Mouse (Mus musculus): ENCODE measurements around the gene Det1.

Gene Det1

DNA sequence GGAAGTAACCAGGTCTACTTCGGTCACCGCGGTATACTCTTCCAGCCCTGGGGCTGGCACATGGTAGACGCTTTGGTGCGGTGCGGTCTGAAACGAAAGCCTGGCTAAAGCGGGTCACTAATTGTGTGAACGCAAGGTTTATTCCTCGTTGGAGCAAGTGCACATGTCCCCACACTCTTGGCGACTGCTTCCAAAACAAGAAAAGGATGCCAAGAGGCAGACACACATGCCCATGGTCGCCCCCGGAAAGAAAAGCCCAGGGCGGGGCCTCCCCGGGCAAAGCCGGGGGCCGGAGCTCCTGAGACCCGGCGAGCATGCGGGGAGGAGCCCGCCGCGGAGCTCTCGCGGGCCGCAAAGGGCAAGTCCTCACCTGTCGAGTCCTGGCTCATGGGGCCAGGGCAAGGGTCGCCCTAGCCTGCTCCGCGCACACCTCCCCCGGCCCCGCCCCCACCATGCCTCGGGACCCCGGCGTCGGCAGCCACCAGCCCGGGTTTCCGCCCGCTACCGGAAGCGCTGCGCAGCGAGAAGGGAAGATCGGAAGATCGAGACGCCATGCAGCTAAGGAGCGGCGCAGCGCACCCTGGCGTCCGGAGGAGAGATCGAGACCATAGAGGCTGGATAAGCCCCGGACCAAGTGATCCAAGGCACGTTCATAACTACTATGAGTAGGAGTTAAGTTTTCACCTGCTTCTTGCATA lies at the start of gene Det1:
Gene Det1, minus strand, starts transcription at position 527 of the 698 bp plus-strand sequence.
- DNase-seq (ENCODE audit: low read depth, low spot score): peak; percentile 90

DNA sequence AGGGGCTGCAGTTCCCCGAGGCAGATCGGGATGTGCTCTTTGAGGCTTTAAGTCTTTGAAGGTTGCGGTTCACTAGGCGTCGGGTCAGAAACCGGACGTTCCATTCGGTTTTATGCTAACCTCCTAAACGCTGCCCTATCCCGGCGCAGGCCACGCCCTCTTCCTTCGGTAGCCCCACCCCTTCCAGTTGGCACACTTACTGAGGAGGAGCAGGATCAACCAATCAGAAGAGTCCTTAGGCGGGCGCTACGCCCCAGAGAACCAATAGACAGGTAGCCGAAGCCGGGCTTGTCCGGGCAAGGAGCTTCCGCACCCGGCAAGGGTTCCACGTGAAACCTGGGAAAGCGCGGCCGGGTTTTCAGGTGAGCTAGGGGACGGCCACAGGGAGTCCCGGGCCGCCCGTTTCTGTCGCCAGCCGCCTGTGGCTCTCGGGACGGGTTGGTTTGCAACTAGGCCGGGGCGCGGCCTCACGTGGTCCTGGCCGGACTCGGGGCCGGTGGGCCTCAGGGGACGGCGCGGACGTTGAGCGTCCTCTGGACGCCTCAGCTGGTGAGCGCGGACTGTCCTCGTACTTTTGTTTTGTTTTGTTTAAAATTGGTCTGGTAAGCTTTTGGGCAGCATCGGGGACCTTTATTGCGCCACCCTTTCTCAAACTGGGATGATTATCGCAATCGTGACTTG lies 48.7 kb upstream of the Det1 start, which contains the start of gene Aen:
Gene Aen, plus strand, starts transcription at position 202 of the 681 bp plus-strand sequence.
- DNase-seq (ENCODE audit: low read depth, low spot score): peak; percentile 99

DNA sequence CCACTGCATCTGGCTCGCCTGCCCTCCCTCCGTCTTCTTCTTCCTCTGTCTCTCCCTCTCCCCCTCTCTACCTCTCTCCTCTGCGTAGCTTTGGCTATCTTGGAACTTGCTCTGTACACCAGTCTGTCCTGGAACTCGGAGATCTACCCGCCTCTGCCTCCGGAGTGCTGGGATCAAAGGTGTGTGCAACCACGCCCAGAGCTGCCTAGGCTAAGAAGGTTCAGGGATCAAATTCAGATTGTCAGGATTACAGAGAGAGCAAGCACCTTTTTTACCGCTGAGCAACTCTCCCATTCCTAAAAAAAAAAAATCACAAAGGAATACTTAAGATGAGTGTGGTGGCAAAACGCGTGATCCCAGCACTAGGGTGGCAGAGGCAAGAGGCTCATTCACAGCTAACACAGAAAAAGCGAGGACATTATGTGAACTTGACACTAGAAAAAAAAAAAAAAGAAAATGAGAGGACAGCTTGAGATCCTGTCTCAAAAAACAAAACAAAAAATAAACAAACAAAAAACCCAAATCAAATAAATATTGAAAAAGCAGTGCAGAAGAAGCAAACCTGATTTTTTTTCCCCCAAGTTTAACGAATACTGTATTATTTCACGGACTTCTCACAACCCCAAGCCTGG lies 48.1 kb upstream of the Det1 start:
- DNase-seq (ENCODE audit: low read depth, low spot score): no peak

DNA sequence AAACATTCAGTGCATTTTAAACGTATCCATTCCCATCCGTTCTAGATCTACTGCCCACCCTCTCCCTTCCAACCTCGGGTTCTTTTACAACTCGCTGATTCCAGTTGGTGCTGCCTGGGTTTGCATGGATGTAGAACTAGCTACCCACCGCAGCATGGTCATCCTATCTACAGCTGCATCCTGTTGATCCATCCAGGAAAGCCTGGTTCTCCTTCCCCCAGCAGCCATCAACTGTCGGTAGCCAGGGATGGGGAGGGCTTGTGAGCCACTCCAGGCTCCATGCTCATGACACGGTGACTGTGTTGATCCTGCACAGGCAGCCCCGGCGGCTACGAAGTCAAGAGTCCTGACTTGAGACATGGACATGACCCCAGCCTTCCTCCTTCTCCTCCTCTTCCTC lies 46.9 kb upstream of the Det1 start:
- no peak for DNase-seq (ENCODE audit: low read depth, low spot score)

DNA sequence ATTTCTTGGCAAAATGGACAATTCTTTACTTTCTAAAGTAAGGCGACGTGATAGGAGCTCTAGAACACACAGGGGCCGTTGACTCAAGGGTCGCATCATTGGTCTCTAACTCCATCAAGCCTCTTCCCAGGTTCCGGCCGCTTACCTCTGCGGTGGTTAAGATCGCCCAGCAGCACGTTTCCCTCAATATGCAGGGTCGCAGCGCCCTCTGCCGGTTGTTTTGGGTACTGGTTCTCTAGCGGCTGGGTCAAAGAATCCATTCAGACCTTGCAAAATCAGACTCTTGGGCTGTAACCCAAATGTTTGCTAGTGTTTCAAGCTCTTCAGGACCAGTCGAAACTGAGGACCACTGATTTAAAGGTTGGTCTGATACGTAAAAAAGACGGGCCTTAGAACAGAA lies 43.6 kb upstream of the Det1 start:
- DNase-seq (ENCODE audit: low read depth, low spot score): peak; percentile 85

DNA sequence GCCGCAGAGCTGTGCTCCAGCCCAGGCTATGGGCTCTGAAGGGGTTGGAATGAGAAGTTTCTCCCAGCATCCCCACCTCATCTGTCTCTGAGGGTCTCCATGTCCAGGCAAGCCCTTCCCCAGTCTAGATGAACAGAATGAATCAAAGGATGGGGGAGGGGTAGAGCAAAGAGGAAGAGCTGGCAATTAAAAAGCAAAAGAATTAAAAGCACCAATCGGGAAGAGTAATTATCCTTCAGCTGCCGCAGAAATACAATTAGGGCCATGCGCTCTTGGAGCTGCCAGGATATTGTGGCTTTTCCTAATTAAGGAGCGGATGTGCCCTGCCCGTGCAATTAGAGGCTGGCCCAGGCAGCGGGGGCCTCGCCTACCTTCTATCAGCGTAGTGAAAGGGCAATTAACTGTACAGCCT lies 40.4 kb upstream of the Det1 start:
- DNase-seq (ENCODE audit: low read depth, low spot score): no peak

DNA sequence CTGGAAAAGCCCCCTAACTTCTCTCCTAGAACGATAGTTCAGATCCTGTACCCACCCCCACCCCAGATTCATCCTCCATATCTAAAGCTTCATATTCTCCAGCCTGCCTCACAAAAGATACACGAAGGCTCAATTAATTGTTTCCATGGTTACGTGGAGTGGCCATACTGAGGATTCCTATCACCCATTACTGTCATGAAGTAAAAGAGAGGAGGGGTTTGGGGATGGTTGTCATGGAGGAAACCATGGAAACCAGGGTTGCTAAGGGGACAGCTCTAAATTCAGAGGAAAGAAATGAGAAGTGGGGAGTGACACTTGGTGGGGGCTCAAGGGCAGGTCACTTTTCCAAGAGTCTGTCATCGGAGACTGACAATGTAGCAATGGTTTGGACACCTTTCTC lies 39.4 kb upstream of the Det1 start:
- no peak for DNase-seq (ENCODE audit: low read depth, low spot score)

DNA sequence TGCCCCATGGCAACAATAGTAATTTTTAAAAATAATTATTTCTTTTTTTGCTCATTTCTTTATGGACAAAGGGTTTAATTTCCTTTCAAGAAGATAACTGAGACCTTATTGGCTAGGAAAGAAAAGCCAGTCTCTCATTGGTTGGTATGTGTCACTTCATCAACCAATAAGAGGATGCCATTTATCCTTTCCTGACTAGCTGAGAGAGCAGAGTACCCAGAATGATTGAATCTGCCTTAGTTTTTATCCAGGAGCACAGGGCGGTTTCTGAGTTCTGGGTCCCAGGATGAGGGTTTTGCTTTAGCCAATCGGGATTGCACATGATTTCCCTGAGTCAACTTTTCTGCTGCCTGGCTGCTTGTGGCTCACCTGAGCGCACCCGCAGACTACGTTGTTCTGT lies 38.3 kb upstream of the Det1 start:
- no peak for DNase-seq (ENCODE audit: low read depth, low spot score)

DNA sequence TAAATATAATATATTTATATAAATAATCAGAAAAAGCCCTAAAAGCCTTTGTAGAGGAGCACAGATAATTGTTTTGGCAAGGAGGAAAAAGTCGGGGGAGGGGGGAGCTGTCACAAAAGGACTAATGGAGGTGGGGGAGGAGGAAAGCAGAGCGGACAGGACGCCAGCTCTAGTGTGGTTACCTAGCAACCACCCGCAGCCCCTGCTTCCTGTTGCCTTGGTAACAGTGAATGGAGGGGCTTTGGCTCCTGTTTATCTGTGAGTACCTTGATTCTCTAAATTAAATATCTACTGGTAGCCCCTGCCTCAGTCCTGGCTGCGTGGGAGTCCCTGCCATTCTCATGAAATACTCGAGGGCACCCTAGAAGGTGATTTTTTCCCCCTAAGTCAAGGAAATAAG lies 37.1 kb upstream of the Det1 start:
- DNase-seq (ENCODE audit: low read depth, low spot score): no peak

DNA sequence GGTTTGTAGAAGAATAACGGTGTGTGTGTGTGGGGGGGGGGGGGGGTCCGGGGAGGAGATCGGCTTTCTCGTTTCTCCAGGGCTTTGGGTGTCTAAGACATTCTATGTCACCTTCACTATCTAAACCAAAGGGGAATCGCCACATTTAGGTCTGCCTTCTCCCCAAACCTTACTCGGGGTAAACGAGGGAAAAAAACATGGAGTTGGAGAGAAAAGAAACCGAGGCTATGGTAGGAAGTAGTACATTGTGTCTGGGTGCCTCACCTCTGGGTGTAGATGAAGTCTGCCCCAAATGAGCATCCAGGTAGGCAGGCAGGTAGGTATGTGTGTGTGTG lies 36.6 kb upstream of the Det1 start:
- no peak for DNase-seq (ENCODE audit: low read depth, low spot score)

DNA sequence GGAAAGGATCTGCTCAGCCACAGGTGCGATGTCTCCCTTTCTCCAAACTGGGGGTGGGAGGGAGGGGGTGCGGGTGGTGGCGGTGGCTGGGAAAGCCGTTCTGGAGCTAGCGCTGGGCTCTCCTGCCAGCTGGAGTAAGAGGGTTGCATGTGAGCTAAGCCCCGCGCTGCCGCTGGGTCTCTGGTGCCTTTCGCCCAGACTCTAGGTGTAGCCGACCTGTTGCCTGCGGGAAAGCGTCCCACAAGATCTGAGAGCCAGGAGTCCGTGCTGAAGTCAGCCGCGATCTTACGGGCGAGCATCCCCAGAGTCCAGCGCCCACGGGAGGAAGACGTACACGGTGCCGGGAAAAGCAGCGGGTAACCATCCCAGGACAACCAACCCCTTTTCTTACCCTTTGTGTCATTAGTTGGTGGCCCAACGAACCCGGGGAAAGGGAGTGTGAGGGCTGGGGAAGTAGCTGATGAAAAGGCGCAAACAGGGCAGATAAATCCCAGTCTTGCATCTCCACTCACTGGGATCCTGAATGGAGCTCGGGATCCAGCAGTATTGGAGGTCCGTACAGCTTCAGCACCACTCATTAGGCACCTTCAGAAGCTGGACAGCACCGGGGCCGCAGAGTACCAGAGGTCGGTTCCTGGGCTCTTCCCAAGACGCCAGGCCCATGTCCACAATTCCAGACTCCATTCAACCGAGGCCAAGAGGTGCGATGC lies 36.1 kb upstream of the Det1 start:
- no peak for DNase-seq (ENCODE audit: low read depth, low spot score)

DNA sequence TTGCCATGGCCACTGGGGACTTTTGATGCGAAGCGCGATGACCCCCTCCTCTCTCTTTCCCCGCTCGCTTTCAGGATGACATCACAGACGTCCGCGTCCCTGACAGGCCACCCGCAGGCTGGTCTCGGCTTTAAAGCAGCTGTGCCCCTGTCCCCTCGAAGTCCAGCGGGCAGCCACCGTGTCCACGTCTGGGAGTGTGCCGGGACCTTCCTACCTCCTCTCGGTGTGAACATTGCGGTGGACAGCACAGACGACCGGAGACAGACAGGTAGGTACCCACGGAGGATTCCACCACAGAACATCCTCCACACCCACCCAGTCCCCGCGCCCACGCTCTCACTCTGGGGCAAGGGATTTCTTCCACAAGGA lies 35.4 kb upstream of the Det1 start:
- no peak for DNase-seq (ENCODE audit: low read depth, low spot score)

DNA sequence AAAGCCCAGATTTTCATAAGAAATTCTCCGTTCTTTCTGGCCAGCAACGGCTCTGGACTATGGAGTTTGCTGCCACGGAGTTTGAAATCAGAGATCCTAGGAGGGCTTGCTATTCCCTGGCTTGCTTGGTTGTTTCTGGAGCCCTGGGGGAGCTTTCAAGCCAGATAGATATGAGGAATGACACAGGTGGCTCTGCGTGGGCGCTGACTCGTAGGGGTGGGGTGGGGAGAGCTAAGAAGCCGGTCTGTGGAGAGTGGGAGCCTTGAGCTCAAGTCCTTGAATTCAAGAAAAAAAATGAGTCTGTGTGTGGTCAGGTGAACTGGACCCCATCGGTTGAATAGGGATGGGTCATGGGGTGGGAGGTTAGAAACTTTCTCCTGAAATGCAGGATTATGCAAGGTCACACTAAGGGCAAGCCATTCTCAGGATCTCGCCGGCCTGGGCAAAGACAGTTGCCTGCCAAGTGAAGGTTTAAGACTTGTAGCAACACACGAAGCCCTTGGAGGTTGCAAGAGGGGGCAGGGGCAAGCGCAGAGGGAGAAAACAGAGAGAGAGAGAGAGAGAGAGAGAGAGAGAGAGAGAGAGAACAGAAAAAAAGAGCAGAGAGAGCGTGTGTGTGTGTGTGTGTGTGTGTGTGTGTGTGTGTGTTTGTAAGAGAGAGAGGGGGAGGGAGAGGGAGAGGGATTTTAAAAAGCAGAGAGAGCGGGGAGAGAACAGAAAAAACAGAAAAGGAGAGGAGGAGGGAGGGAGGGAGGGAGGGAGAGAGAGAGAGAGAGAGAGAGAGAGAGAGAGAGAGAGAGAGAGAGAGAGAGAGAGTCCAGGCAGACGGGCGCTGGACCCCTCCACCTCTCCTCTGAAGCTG lies 34.8 kb upstream of the Det1 start:
- DNase-seq (ENCODE audit: low read depth, low spot score): no peak

DNA sequence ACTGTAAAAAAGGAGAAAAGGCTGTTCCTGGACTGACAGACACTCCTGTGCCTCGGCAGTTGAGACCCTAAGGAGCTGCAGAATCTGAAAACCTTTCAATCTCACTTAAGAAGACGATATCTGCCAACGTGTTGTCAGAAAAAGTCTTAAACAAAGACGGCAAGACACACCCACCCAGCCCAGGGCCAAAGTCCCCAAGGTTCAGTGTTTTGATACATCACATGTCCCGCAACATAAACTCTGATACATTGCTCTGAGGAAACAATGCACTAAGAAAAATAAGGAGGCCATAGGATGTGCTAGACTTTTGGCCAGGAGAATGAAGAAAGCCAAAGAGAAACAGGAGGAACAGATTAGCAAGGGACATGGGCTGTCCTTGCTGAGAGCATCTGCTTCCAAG lies 25.8 kb upstream of the Det1 start:
- DNase-seq (ENCODE audit: low read depth, low spot score): no peak

DNA sequence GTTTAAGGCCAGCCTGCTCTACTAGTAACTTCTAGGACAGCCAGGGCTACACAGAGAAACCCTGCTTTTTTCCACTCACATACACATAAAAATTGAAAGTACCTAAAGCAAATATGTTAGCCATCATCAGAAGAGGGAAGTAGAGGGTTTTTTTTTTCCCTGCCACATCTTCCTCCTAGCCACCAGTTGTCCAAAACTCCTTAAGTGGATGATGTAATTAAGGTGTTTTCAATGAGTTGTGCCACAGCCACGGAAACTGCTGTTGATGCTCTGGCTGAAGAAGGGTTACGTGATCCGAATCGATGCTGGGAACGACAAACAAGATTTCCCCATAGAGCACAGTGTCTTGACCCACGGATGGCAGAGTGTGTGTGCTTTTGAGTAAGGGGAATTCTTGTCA lies 25.3 kb upstream of the Det1 start:
- DNase-seq (ENCODE audit: low read depth, low spot score): no peak

DNA sequence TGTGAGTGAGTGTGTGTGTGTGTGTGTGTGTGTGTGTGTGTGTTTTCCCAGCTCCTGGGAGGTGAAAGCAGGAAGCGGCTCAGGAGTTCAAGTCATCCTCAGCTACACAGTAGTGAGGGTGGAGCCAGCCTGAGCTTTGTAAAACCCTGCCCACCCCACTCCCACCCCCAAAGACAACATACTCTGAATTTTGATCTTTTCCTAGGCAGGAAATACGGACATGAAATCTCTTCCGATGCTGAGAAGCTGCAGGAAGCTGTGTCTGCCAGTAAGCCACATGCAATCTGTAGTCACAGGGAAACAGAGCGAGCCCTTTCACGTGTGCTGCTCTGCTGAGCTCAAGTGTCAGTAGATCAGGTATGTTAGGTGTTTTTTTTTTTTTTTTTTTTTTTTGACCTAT lies 21.7 kb upstream of the Det1 start:
- no peak for DNase-seq (ENCODE audit: low read depth, low spot score)

DNA sequence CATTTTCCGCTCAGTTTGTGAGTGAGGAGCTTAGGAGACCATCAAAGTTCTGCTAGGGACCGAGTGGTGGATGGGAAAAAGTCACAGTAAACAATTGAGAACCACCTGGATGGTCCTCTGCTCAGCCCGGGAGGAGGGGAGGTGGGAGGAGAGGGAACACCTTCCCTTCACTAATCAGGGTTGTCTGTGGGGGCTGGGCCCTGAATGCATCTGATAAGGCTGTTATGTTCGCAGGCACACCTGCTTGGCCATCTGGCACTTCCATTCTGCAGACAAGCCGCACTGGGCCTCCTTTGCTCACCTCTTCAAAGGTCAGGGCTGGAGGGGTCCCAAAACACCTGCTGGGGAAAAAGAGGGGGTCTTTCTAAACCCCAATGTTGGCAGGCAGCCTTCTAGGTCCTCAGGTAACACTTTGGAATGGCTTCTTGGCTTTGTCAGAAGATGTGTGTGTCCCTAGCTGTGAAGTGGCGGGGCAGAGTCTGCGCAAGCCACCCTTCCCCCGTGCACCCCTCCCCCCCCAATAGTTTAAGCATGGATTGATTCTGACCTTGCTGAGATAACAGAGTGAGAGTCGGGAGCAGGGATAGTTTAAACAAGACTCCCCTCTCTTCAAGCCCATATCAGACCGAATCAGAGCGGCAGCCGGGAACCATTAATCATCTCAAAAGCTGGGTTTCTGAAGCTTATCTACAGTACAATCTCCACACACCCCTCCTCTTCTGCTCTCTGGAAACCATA lies 18.3 kb upstream of the Det1 start:
- DNase-seq (ENCODE audit: low read depth, low spot score): no peak

DNA sequence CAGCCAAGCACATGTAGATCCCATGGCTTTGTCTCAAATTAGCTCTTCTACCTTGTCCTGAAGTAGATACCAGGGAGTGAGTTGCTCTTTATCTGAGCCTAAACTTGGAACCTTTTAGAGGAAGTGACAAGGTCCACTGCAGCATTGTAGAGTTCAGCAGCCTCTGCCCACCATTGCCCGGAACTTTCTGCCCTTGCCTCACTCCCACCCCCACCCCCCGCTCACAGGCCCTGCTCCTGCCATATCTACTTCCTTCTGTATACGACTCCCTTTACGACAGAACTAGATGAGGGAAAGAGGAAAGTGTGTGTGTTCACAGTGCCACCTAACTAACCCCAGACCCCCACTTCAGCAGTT lies 17.4 kb upstream of the Det1 start:
- no peak for DNase-seq (ENCODE audit: low read depth, low spot score)

DNA sequence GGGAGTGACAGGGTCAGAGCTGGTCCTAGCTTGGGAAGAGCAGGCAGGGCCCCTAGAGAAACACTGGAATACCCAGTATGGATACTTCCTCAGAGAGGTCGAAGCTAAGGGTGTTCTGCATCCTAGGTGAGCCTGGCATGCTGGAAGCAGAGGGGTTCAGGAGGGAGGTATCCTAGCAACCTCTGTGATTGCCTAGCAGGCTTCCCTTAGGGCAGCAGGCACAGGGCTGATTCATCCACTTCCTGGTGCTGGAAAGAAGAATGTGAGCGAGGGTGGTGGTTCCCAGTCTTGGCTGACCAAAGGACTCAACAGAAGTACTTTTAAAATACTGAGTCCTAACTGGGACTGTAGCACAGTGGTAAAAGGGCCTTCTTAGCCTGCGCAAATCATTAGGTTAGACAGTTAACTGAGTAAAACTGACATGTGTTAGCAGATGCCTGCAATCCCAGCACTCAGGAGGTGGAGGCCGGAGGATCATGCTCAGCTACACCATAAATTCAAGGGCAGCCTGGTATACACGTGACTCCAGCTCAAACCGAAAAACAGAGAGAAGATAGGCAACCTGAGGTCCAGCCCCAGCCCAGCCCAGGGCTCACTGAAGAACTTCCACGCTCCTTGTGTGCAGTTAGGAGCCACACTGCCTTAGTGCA lies 16.9 kb upstream of the Det1 start:
- peak; percentile 44 for DNase-seq (ENCODE audit: low read depth, low spot score)

DNA sequence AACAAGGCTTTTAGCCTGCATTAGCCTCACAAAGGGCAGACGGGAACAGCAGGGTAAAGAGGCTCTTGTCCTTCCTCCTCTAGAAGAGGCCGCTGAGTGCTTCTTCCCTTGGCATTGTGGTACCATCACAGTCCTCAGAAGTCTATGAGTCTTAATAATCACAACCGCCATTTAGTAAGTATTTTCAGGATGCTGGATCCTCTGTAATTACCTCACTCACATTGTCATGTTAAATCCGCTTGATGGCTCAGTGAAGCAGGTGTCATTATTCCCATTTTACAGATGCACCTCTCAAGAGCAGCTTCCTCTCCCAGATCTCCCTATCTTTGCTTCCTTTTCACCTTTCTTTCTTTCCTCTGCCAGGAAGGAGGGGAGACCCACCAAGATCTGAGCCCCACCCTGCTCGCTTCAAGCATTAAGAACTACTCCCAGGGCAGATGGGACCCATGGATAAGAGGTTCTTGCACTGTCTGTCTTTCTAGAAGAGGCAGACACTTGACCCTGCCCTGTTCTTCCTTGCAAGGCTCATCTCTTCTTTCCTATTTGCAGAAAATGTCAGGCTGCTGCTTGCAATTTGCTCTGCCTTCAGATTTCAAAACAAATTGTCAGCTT lies 8.1 kb upstream of the Det1 start:
- DNase-seq (ENCODE audit: low read depth, low spot score): no peak
